Mouse (Mus musculus) brain, adult 10 weeks (tissue): Measurements from ENCODE around the gene Klhl13. TPM values are rescaled to one million over a fixed set of nuclear protein-coding genes. Genes with fewer than 3 reads are reported as not detected.

Experiments
- polyA plus RNA-seq: library from polyadenylated mRNA; stranded (reverse); fragments of 350-450 nt; fragmentation: Illumina TruSeq; extraction: RNeasy Lipid Tissue Mini Kit (QIAGEN cat#74804); gene quantifications from one replicate; pipeline ENCODE4 v1.2.3, GENCODE M21; 2015; ENCODE audit warnings: low read depth, low replicate concordance

Klhl13 gene
- 68.2 TPM for polyA plus RNA-seq

DNA sequence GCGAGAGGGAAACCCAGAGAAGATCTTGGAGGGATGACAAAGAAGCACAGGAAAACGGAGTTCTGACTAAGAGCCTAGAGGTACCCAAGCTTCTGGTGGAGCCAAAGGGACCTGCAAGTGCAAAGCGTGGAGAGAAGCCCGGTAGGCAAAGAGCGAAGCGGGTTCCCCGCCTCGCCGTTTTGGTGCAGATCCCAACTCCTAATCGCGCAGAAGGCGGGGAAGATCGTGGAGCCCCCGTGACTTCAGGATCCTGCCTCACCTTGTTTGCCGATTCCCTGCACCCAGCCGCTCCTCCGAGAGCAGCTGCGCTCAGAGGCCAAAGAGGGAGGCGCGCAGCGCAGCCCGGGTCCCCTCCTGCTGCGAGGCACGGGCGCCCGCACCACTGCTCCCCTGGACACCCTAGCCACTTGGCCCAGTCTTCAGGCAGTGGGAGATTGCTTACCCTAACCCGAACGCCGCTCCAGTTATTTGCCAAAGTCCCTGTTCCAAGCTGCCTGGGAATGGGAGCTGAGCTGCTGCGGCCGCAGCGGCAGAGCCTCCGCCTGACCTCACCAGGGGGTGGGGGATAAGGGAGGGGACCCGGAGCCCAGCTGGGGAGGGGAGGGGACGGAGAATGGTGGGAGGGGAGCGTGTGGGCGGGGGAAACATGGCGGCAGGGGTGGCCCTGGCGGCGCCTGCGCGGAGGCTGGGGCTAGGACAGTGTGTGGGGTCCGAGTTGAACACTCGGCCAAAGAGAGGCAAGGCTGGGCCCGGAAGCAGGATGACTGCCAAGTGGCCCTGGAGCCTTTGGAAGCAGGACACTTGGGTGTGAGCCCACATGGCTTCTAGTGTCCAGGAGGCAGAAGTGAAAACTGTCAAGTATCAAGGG, at the start of gene Klhl13:
Klhl13 (minus strand) TSS at position 569 of the 868 bp plus-strand sequence.

